Mouse (Mus musculus) intestine, embryonic 14.5 days (tissue): ENCODE data around the gene Large2. TPM values are rescaled to one million over a fixed set of nuclear protein-coding genes. Genes with fewer than 3 reads are reported as not detected.
"Not testable (repeated sequence)": the region's sequence is repeated elsewhere in the genome, so short reads cannot be mapped to it uniquely, and the experiment has no call there.

Experiments
- ATAC-seq: fragments of 200-750 bp; cut with Nextera tagmentation; replicated peaks from 2 replicates; pipeline ENCODE4 v1.8.0; 2017; ENCODE audit warnings: low read depth, moderate number of reproducible peaks, moderate TSS enrichment, moderate library complexity; ENCODE audit not compliant: low FRiP score, low TSS enrichment
- DNase-seq: peaks from one replicate; pipeline ENCODE4 v3.0.0-alpha.2; 2018; ENCODE audit warnings: low spot score
- H3K27ac ChIP-seq: fragments of 300-500 bp; sonication (generic); 2 replicates; pipeline ENCODE4 v1.5.1; 2014; ENCODE audit warnings: low read depth, mild to moderate bottlenecking, control low read depth
- H3K27me3 ChIP-seq: fragments of 300-500 bp; sonication (generic); replicated peaks from 2 replicates; pipeline ENCODE4 v1.6.1; 2014; ENCODE audit warnings: low read length, control low read depth; ENCODE audit not compliant: control insufficient read depth, insufficient read depth
- H3K36me3 ChIP-seq: fragments of 300-500 bp; sonication (generic); 2 replicates; pipeline ENCODE4 v1.6.1; 2014; ENCODE audit warnings: low read length, control low read depth; ENCODE audit not compliant: control insufficient read depth, insufficient read depth
- H3K4me1 ChIP-seq: fragments of 300-500 bp; sonication (generic); replicated peaks from 2 replicates; pipeline ENCODE4 v1.6.1; 2014; ENCODE audit warnings: low read length, control low read depth, mixed read lengths; ENCODE audit not compliant: control insufficient read depth, insufficient read depth
- H3K4me2 ChIP-seq: fragments of 300-500 bp; sonication (generic); 2 replicates; pipeline ENCODE4 v1.6.1; 2014; ENCODE audit warnings: low read length
- H3K4me3 ChIP-seq: fragments of 300-500 bp; sonication (generic); 2 replicates; pipeline ENCODE4 v1.5.1; 2014; ENCODE audit warnings: low read depth, low read length, control low read depth, mixed read lengths
- H3K9ac ChIP-seq: fragments of 300-500 bp; sonication (generic); 2 replicates; pipeline ENCODE4 v1.6.1; 2014; ENCODE audit warnings: mild to moderate bottlenecking, low read length
- H3K9me3 ChIP-seq: fragments of 300-500 bp; sonication (generic); 2 replicates; pipeline ENCODE4 v1.6.1; 2016; ENCODE audit warnings: low read length, control low read depth; ENCODE audit not compliant: control insufficient read depth
- WGBS: fragments of 180-500 bp; shearing (Covaris S2); extraction: QIAGEN DNeasy Blood & Tissue Kit; methylation state at CpG from one replicate; pipeline ENCODE4 v1.1.7; 2014; 5-methylcytosine and 5-hydroxymethylcytosine counted together
- polyA plus RNA-seq: library from polyadenylated mRNA; unstranded; fragments of >200 nt; fragmentation: Nextera tagmentation; extraction: Ambion mirVana; gene quantifications from 2 replicates; pipeline ENCODE4 v1.2.1, GENCODE M21; 2014

Gene Large2
- polyA plus RNA-seq, 1 experiment from 2014 or later = 12.6 TPM

DNA sequence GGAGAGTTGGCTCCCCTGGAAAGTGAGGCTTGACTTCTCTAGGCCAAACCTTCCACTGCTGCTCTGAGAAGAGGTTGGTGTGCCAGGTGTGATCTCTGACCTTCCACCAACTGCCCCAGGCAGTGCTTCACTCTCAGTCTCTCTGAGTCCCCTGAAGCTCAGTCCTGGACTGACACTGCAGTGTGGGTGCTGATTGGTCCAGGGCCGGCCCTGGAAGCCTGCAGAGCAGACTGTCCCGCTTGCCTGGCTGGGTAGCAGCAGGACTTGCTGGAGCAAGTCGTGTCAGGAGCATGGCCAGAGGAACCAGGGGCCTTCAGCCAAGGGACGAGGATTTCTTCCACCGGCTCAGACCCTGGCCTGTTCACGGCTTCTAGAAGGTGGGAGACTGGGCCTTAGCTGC lies 30.1 kb upstream of the Large2 start:
- H3K9me3 ChIP-seq = no peaks in the 10 kb centered on the region
- no peak overlapping the region for H3K4me2 ChIP-seq
- H3K27me3 ChIP-seq = peaks cover 7% of the 10 kb centered on the region; the same call in 1 of the 2 replicates
- H3K4me3 ChIP-seq = no peak overlapping the region
- ATAC-seq = no peak
- no peak overlapping the region for H3K9ac ChIP-seq
- no peak overlapping the region for H3K27ac ChIP-seq
- H3K36me3 ChIP-seq = peaks cover 45% of the 10 kb centered on the region
- no peak for DNase-seq
- 0 out of 2 replicates have a peak, but pooled peaks cover 6% of the 10 kb centered on the region for H3K4me1 ChIP-seq
- WGBS = 87% methylated on average over 6 of the region's 6 CpGs

DNA sequence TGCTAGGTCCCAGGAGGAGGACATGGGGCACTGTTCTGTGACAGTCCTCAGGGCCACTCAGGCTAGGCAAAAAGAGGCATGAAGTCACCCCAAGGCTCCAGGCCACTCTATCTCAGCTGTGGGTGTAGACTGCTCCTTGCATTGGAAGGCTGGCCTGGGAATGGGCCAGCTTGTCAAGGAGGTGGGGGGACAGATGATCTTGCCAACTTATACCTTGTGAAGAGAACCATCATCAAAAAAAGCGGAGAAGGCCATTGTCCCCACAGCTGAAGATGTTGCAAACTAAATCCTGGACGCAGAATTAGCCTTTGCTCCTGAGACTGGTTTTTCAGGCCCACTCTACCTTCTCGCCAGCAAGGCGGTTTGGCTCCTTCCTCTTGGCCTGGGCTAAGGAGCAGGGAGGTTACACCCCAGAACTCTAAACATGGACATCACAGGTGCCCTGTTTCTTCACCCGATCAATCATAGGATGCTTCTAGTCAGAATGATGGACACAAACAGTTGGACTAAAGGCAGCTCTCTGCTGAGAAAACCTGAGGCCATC lies 29.2 kb upstream of the Large2 start:
- no peak overlapping the region for H3K27ac ChIP-seq
- H3K9me3 ChIP-seq = no peaks in the 10 kb centered on the region
- H3K4me3 ChIP-seq = no peak overlapping the region
- 0 out of 2 replicates have a peak, but pooled peaks cover 6% of the 10 kb centered on the region for H3K4me1 ChIP-seq
- peaks cover 36% of the 10 kb centered on the region for H3K36me3 ChIP-seq
- DNase-seq (no peak), ATAC-seq (no peak)
- H3K9ac ChIP-seq = no peak overlapping the region
- WGBS = 88% methylated on average over 5 of the region's 5 CpGs
- no peak overlapping the region for H3K4me2 ChIP-seq
- H3K27me3 ChIP-seq = peaks cover 7% of the 10 kb centered on the region; the same call in 1 of the 2 replicates

DNA sequence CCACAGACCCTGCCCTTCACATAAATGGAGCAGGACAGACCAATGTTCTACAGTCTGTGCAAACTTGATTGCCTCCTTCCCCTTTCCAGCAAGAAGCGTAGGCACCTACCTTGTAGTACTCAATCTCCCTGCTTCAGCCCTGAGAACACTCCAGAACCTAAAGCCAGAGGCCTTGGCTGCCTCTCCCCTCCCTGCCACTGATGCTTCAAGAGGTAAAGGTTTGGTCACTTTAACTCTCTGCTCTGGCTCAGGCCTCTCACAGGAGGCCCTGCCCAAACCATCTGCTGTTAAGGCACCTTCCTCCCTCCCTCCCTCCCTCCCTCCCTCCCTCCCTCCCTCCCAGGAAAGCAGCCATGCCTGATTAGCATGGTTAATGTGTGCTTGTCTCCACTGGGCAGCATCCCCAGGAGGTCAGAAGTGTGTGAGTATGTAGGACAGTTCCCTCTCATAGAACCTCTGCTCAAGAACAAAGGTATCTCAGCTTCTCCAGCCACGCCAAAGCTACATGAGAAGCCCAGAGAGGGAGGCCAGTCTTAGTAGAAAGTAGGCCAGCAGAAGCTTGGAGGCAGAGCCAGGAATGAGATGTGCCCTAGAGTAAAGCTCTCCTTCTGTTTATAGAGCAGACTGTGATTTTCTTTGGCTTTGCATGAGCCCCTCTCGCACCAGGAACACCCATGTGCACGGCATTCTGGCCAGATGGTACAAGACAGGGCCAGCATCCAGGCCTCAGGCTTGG lies 28.1 kb upstream of the Large2 start:
- Histone ChIP-seq H3K27ac (no peak overlapping the region), H3K27me3 (peaks cover 7% of the 10 kb centered on the region; the same call in 1 of the 2 replicates), H3K9ac (no peak overlapping the region), H3K36me3 (peaks cover 30% of the 10 kb centered on the region), H3K4me2 (no peak overlapping the region), H3K9me3 (no peaks in the 10 kb centered on the region), H3K4me3 (no peak overlapping the region), H3K4me1 (0 out of 2 replicates have a peak, but pooled peaks cover 6% of the 10 kb centered on the region)
- DNase-seq = no peak
- no peak for ATAC-seq
- WGBS = 88% methylated on average over 4 of the region's 4 CpGs

DNA sequence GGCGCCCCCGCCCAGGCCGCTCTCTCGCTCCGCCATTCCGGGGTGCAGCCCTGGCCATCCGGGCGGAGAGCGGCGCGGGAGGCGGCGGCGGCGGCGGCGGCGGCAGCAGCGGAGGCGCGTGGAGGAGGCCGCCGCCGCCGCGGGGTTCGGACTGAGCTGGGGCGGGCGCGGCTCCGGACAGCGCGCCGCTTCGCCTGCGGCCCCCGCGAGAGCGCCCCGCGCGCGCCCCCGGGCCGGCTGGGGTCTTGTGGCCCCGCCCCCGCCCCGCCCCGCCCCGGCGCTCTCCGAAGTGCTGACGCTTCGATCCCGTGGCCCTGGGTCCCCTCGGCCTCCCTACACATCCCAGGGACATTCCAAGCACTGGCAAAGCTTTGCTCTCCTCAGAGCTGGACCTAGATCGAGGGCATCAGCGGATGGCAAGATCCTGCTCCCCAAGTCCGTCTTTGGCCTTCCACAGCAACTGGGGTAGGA lies 26.5 kb upstream of the Large2 start, which contains the start of gene Mapk8ip1:
Gene Mapk8ip1, minus strand, starts transcription at position 173 of the 471 bp plus-strand sequence.
- Histone ChIP-seq H3K4me1 (0 out of 2 replicates have a peak, but pooled peaks cover 6% of the 10 kb centered on the region), H3K4me3 (peak within 1 kb of the TSS; percentile 53), H3K9me3 (no peaks in the 10 kb centered on the region), H3K4me2 (peak within 1 kb of the TSS; percentile 83), H3K27me3 (peaks cover 7% of the 10 kb centered on the region; the same call in 1 of the 2 replicates), H3K27ac (no peak within 1 kb of the TSS), H3K36me3 (peaks cover 17% of the 10 kb centered on the region), H3K9ac (peak within 1 kb of the TSS; percentile 47)
- ATAC-seq (peak; percentile 78), DNase-seq (peak; percentile 70)
- WGBS = 4% methylated on average over 24 of the region's 59 CpGs

DNA sequence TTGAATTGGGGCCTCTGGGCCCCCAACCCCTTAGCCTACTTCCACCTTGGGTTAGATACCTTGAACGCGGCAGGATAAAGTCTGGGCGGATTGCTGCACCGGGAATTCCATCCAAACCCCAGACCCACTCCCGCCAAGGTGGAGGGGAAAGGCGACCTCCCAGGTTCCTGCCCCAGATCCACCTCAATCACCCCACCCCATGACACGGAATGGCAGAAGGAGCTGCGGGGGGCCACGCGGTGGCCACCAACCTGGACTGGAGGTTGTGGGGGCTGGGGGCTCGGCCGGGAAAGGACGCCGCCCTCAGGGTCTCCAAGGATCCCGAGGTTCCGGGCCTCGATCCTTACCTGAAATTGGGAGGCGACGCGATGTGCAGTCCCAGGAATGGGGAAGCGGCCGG lies 26.0 kb upstream of the Large2 start:
- 4% methylated on average over 22 of the region's 22 CpGs for WGBS
- Histone ChIP-seq H3K36me3 (peaks cover 13% of the 10 kb centered on the region), H3K9me3 (no peaks in the 10 kb centered on the region), H3K4me1 (0 out of 2 replicates have a peak, but pooled peaks cover 6% of the 10 kb centered on the region), H3K4me3 (peak overlapping the region; percentile 53), H3K27me3 (peaks cover 7% of the 10 kb centered on the region; the same call in 1 of the 2 replicates), H3K27ac (no peak overlapping the region), H3K9ac (peak overlapping the region; percentile 47), H3K4me2 (peak overlapping the region; percentile 83)
- ATAC-seq (peak; percentile 12; the same call in 1 of the 2 replicates), DNase-seq (no peak)

DNA sequence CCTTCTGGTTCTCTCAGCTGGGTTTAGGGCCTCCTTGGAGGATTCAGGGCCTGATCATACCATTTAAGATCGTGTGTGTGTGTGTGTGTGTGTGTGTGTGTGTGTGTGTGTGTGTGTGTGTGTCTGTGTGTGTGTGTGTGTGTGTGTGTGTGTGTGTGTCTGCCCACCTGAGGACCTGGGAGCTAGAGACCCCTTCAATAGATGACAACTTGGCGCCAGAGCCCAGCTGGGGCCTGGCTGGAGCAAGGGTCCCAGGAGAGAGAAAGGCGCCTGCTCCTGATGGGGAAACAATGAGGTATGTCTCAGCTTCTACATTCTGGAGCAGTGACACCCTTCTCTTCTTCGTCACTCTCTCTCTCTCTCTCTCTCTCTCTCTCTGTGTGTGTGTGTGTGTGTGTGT lies 25.2 kb upstream of the Large2 start:
- not testable (repeated sequence) for H3K9me3 ChIP-seq, H3K9ac ChIP-seq

DNA sequence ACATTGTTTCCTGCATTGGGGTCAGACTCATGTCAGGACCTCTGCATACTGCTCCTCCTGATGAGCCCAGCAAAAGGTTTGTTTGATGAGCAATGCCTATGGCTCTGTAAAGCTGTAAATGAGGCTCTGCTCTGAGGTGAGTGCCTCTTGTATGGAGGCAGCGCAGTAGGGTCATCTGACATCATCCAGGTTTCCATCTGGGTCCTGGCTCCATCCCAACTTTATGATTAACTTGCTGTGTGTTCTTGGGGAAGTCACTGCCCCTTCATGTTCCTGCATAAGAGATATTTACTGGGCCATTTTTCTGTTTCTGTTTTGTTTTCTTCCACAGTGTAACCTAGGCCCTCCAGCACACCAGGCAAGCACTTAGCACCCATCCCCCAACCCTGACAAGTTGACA lies 22.8 kb upstream of the Large2 start:
- H3K4me1 ChIP-seq = peaks cover 13% of the 10 kb centered on the region
- no peak overlapping the region for H3K4me2 ChIP-seq
- ATAC-seq = no peak
- H3K27me3 ChIP-seq = peaks cover 7% of the 10 kb centered on the region; the same call in 1 of the 2 replicates
- WGBS = 58% methylated on average over 1 of the region's 1 CpGs
- no peak for DNase-seq
- no peak overlapping the region for H3K4me3 ChIP-seq
- H3K9me3 ChIP-seq = no peaks in the 10 kb centered on the region
- no peak overlapping the region for H3K9ac ChIP-seq
- no peak overlapping the region for H3K27ac ChIP-seq
- H3K36me3 ChIP-seq = no peaks in the 10 kb centered on the region

More for the DNA sequence above, 25.2 kb upstream of the Large2 start:
- WGBS = 63% methylated on average over 4 of the region's 4 CpGs
- H3K27ac ChIP-seq, DNase-seq, H3K4me3 ChIP-seq, ATAC-seq, H3K27me3 ChIP-seq, H3K4me2 ChIP-seq, H3K36me3 ChIP-seq, H3K4me1 ChIP-seq: not testable (repeated sequence)

DNA sequence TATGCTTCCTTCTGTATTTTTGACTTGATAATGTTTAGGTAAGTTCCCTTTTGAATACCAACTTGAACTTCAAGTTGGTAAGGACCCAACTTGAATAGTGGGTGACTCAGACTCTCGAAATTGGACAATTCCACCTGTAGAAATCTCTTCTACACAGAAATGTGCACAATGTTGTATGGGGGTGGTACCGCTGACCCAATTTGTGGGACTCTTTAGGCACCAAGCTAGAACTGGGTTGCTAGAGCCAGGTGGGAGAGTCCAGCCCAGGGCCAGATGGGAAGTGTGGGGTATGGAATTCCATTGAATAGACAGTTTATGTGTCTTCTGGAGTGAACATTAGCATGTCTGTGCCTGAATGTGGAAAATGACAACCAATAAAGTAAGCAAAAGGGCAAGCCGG lies 20.9 kb upstream of the Large2 start:
- Histone ChIP-seq H3K4me1 (peaks cover 24% of the 10 kb centered on the region), H3K36me3 (no peaks in the 10 kb centered on the region), H3K4me2 (no peak overlapping the region), H3K9me3 (no peaks in the 10 kb centered on the region), H3K4me3 (no peak overlapping the region), H3K9ac (no peak overlapping the region), H3K27ac (no peak overlapping the region), H3K27me3 (peaks cover 3% of the 10 kb centered on the region; the same call in 1 of the 2 replicates)
- WGBS = 79% methylated on average over 3 of the region's 3 CpGs
- ATAC-seq (no peak), DNase-seq (no peak)
